In the genomic region with DNA sequence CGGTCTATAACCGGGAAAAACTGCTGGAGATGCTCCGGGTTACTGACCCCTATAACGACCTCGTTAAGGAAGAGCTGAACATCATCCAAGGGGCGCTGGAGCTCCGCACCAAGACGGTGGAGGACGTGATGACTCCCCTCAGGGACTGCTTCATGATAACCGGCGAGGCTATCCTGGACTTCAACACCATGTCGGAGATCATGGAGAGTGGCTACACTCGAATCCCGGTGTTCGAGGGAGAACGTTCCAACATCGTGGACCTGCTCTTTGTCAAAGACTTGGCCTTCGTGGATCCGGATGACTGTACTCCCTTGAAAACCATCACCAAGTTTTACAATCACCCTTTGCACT, we compare ENCODE assay signal across 8 mouse cellular contexts. TPM values are rescaled to one million over a fixed set of nuclear protein-coding genes. Genes with fewer than 3 reads are reported as not detected.
DNase-seq lines count a peak whose midpoint lies in the region; ATAC-seq lines count a peak whose summit lies in the region.

No protein-coding gene starts in this region.

- peaks cover 58% of the 10 kb centered on the region for H3K27me3 ChIP-seq in megakaryocyte, embryonic 14.5 days (replicated peaks)
- peaks cover 14% of the 10 kb centered on the region for H3K27me3 ChIP-seq in forebrain, embryonic 16.5 days (replicated peaks; ENCODE audit: control insufficient read depth, insufficient read depth, low read length)
- peaks cover 63% of the 10 kb centered on the region for H3K27me3 ChIP-seq in liver, embryonic 12.5 days (replicated peaks)
- H3K27me3 ChIP-seq in stomach, embryonic 15.5 days (replicated peaks) = peaks cover 17% of the 10 kb centered on the region

- WGBS in forebrain, embryonic 16.5 days = 1% methylated on average over 19 of the region's 19 CpGs
- 3% methylated on average over 19 of the region's 19 CpGs for WGBS in liver, embryonic 12.5 days (ENCODE audit: insufficient replicate concordance)
- 3% methylated on average over 19 of the region's 19 CpGs for WGBS in stomach, embryonic 15.5 days

- peak overlapping the region; percentile 81; the same call in 1 of the 2 replicates for H3K9ac ChIP-seq in forebrain, embryonic 16.5 days (replicated peaks; ENCODE audit: low read depth, low read length)
- peak overlapping the region; percentile 88 for H3K9ac ChIP-seq in liver, embryonic 12.5 days
- no peak overlapping the region for H3K9ac ChIP-seq in stomach, embryonic 15.5 days

- peaks cover 41% of the 10 kb centered on the region for H3K4me1 ChIP-seq in megakaryocyte, embryonic 14.5 days
- peaks cover 27% of the 10 kb centered on the region for H3K4me1 ChIP-seq in forebrain, embryonic 16.5 days (replicated peaks; ENCODE audit: control insufficient read depth, insufficient read depth, low read length)
- peaks cover 56% of the 10 kb centered on the region for H3K4me1 ChIP-seq in liver, embryonic 12.5 days
- H3K4me1 ChIP-seq in stomach, embryonic 15.5 days = peaks cover 13% of the 10 kb centered on the region

- peak; percentile 32 to 54 for DNase-seq in cerebellum, adult 18-20 months
- no peak for DNase-seq in cerebellum, adult 11 months
- no peak for DNase-seq in MN1 (ENCODE audit: low spot score)

- 0 out of 2 replicates have a peak, but pooled peaks cover 4% of the 10 kb centered on the region for H3K9me3 ChIP-seq in megakaryocyte, embryonic 14.5 days
- no peaks in the 10 kb centered on the region for H3K9me3 ChIP-seq in forebrain, embryonic 16.5 days (ENCODE audit: control insufficient read depth, low read length)
- no peaks in the 10 kb centered on the region for H3K9me3 ChIP-seq in liver, embryonic 12.5 days (replicated peaks)
- H3K9me3 ChIP-seq in stomach, embryonic 15.5 days = no peaks in the 10 kb centered on the region

- H3K27ac ChIP-seq in forebrain, embryonic 16.5 days (ENCODE audit: low read length) = no peak overlapping the region
- H3K27ac ChIP-seq in liver, embryonic 12.5 days = no peak overlapping the region
- no peak overlapping the region for H3K27ac ChIP-seq in stomach, embryonic 15.5 days

- H3K4me3 ChIP-seq in megakaryocyte, embryonic 14.5 days (replicated peaks) = peak overlapping the region; percentile 98
- H3K4me3 ChIP-seq in forebrain, embryonic 16.5 days (replicated peaks; ENCODE audit: low read length) = peak overlapping the region; percentile 81
- peak overlapping the region; percentile 92 for H3K4me3 ChIP-seq in liver, embryonic 12.5 days
- H3K4me3 ChIP-seq in stomach, embryonic 15.5 days (replicated peaks) = peak overlapping the region; percentile 94

- no peaks in the 10 kb centered on the region for H3K36me3 ChIP-seq in megakaryocyte, embryonic 14.5 days (replicated peaks; ENCODE audit: low read length)
- no peaks in the 10 kb centered on the region for H3K36me3 ChIP-seq in forebrain, embryonic 16.5 days (ENCODE audit: control insufficient read depth, insufficient read depth)
- no peaks in the 10 kb centered on the region for H3K36me3 ChIP-seq in liver, embryonic 12.5 days
- H3K36me3 ChIP-seq in stomach, embryonic 15.5 days = no peaks in the 10 kb centered on the region

- no peak for ATAC-seq in megakaryocyte, adult 5-6 weeks (ENCODE audit: poor library complexity, severe bottlenecking)
- ATAC-seq in forebrain, embryonic 16.5 days = no peak
- ATAC-seq in liver, embryonic 12.5 days = no peak
- no peak for ATAC-seq in stomach, embryonic 15.5 days (ENCODE audit: insufficient read depth, low FRiP score, low read depth)

- H3K4me2 ChIP-seq in forebrain, embryonic 16.5 days (ENCODE audit: low read length) = peak overlapping the region; percentile 88
- peak overlapping the region; percentile 100 for H3K4me2 ChIP-seq in liver, embryonic 12.5 days
- H3K4me2 ChIP-seq in stomach, embryonic 15.5 days = peak overlapping the region; percentile 100

RNA-seq across cellular contexts. Expression of gene Cnnm2, which starts 1.6 kb away (rescaled TPM):
- polyA plus RNA-seq in megakaryocyte, embryonic 14.5 days (2012; ENCODE audit: insufficient read depth, low replicate concordance) = 2.6 TPM in 1 of 2 replicates, not detected in the other
- total RNA-seq in megakaryocyte, adult 5-6 weeks (2015) = 3.9 and 6.9 TPM in 2 replicates
- total RNA-seq in megakaryocyte, adult 5-6 weeks (2017) = 2.4 and 4.3 TPM in 2 replicates
- 2.9 and 3.8 TPM in 2 replicates for polyA plus RNA-seq in forebrain, embryonic 16.5 days (2015; fragmentation: Nextera tagmentation; extraction: Ambion mirVana)
- 1.6 and 2.5 TPM in 2 replicates for polyA plus RNA-seq in liver, embryonic 12.5 days (2016; fragmentation: Nextera tagmentation; extraction: Ambion mirVana)
- polyA plus RNA-seq in stomach, embryonic 15.5 days (2015; fragmentation: Nextera tagmentation; extraction: Ambion mirVana) = 3.1 and 3.9 TPM in 2 replicates

RNA-seq across cellular contexts. Expression of gene As3mt, which starts 55.7 kb away (rescaled TPM):
- polyA plus RNA-seq in megakaryocyte, embryonic 14.5 days (2012; ENCODE audit: insufficient read depth, low replicate concordance) = 1.4 TPM in 1 of 2 replicates, not detected in the other
- total RNA-seq in megakaryocyte, adult 5-6 weeks (2015) = 10.5 and 11.1 TPM in 2 replicates
- 20.5 and 21.0 TPM in 2 replicates for total RNA-seq in megakaryocyte, adult 5-6 weeks (2017)
- 17.4 and 18.5 TPM in 2 replicates for polyA plus RNA-seq in forebrain, embryonic 16.5 days (2015; fragmentation: Nextera tagmentation; extraction: Ambion mirVana)
- polyA plus RNA-seq in liver, embryonic 12.5 days (2016; fragmentation: Nextera tagmentation; extraction: Ambion mirVana) = 18.5 and 20.1 TPM in 2 replicates
- 28.9 and 33.0 TPM in 2 replicates for polyA plus RNA-seq in stomach, embryonic 15.5 days (2015; fragmentation: Nextera tagmentation; extraction: Ambion mirVana)

Comparison
In these comparisons a context has a peak if more than half of its experiments do, and no peak if none do; other contexts are left out.
1. DNase-seq: peak in cerebellum, adult 18-20 months (2 of 2); none in cerebellum, adult 11 months (single experiment) and MN1 (single experiment).
2. Peak in every context shown above with its lines, with median percentiles within 50 percentile points of each other: H3K4me3 ChIP-seq and H3K4me2 ChIP-seq.